Mouse (Mus musculus) cerebellum, adult 8-10 months (tissue): ENCODE measurements around the gene Sel1l.

Source experiments
- DNase-seq: peaks from one replicate; pipeline ENCODE4 v3.0.0; 2022

The Sel1l gene

GRCm38 (mm10) chr12:91849045-91849467 is at the start of gene Sel1l:
TSS of gene Sel1l (minus strand) at chr12:91849157.
- DNase-seq: peak; percentile 98

- DNase-seq: no peak
Observed at GRCm38 (mm10) chr12:91892622-91893560, 43.9 kb upstream of the Sel1l start.

- no peak for DNase-seq
Observed at GRCm38 (mm10) chr12:91880431-91880830, 31.5 kb upstream of the Sel1l start.

- no peak for DNase-seq
Observed at GRCm38 (mm10) chr12:91878912-91879250, 29.9 kb upstream of the Sel1l start.

- no peak for DNase-seq
Observed at GRCm38 (mm10) chr12:91878056-91878911, 29.3 kb upstream of the Sel1l start.

- DNase-seq: peak; percentile 27
Observed at GRCm38 (mm10) chr12:91877646-91878045, 28.7 kb upstream of the Sel1l start.

DNA sequence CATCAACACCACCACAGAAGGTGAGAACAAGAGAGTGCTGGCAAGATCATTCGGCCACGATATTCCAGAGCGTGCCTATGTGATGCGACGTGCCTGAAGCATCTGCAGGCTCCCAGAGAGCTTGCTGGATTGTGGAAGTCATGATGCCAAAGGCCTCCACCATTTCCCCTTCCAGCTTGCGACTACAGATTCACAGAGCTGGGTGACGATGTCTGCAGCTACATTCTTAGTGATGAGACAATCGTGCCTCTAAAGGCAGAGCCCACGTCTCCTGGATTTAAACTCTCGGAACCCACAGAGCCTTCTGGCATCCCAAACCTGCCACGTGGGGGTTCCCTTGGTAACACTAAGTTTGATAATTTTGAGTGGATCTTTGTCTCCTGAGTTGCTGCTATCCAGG is 21.7 kb upstream of the Sel1l start:
- no peak for DNase-seq

GRCm38 (mm10) chr12:91869352-91869751 is 20.4 kb upstream of the Sel1l start:
- DNase-seq: no peak

DNA sequence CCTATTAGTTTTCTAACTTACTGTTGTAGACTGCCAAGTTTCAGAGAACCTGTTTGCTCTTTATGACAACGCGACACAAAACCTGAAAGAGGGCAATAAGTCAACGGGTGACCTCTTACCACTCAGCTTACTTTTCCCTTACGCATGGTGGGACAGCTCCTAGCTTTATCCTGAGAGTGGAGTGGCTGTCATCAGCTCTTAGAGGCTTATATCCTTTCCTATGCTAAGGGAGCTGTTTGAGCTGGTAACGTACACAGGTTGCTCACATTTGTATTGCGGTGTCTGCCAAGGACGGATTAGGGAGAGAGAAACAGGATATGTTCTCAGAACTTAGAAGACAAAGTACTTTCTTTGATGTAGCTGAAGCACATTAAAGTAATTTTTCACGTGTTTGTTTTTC is 5.4 kb upstream of the Sel1l start:
- DNase-seq: no peak

DNA sequence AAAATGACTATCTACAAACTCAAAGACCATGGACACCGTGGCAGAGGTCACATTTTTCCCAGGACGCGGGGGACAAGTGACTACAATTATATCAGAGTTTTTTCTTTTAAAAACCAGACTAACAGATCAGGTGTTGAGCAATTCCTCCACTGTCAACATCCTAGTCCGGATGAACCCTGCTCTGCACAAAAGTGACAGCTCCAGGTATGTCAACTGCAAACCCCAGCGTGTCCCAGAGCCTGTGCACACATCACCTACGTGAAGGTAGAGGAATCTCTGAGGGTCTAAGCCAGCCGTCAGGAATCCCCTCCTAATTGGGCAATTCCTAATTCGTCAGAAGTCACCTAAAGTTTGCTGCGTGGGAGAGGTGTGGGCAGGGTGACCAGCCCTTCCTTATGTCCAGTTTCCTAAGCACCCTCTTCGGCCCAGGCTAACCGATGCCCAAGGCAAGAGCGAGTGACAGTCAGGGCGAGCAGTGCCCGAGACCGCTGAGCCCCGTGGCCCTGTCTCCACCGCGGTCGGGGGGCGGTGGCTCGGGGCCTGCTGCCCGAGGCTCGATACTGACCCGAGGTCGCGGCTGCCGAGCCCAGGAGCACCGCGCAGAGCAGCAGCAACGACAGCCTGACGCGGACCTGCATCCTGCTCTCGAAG is 438 bp downstream of the Sel1l start:
- DNase-seq: no peak

DNA sequence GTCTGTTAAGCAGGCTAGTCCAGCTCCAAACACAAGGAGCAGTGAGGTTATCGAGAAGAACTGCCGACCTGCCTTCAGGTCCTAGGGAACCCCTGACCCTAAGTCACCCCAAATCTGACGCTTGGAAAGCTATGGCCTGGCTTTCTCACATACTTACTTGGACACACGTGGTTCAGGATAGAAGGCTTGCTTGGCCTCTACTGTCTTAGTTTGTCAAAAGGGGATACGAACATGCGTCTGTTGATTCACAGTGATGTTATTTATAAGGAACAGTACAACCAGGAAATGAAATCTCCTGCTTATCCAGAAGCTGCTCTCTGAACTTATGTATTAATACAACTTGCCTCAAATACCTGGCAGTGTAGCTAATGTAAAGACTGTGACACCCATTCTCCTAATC is 2.9 kb downstream of the Sel1l start:
- DNase-seq: no peak

GRCm38 (mm10) chr12:91845393-91845792 is 3.6 kb downstream of the Sel1l start:
- DNase-seq: no peak

- no peak for DNase-seq
Observed at GRCm38 (mm10) chr12:91844542-91844941, 4.4 kb downstream of the Sel1l start.

DNA sequence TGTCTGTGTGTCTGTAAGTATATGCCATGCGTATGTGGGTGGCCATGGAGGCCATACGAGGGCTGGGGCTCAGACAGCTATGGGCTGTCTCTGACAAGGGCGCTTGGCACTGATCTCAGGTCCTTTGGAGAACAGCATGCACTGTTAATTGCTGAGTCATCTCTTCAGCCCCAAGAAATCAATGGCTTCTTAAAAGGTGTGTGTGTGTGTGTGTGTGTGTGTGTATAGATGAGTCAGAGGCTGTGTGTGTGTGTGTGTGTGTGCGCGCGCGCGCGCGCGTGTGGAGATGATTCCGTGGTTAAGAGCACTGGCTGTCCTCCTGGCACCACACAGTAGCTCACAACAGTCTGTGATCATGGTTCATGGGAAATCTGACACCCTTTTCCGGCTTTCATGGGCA is 5.1 kb downstream of the Sel1l start:
- no peak for DNase-seq

- DNase-seq: no peak
Observed at GRCm38 (mm10) chr12:91841714-91842113, 7.2 kb downstream of the Sel1l start.

DNA sequence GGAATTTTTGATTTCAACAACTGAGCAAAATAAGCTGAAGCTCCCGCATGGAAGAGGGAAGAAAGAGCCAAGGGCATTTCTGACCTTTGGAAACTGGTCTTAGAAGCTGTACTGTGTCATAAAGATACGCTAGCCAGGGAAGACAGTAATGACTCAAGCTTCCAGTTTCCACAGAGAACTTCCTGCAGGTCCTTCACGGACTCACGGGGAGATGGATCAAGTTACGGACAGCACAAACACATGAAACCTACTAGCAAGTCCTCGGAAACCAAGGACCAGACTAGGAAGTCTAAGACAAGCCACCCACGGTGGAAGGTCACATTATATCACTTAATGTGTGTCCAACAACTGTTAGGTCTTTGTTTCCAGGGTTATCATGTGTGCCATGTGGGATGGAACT is 10.7 kb downstream of the Sel1l start:
- DNase-seq: no peak

GRCm38 (mm10) chr12:91837401-91838065 is 11.4 kb downstream of the Sel1l start:
- no peak for DNase-seq

DNA sequence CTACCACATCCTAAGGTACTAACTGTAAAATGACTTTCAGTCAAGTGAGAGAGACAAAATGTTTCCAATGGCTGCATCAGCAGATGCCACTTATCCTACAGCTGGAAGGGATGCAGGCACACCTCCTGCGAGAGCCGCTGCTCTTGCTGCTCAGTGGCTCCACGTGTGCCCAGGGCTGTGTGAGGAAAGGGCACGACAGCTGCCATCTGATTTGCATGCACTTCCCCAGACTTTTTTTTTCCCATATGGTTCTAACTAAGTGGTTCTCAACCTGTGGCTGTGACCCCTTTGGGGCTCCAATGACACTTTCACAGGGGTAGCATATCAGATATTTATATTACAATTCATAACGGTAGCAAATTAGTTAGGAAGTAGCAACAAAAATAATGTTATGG is 15.0 kb downstream of the Sel1l start:
- no peak for DNase-seq

- no peak for DNase-seq
Observed at GRCm38 (mm10) chr12:91833237-91833938, 15.6 kb downstream of the Sel1l start.

DNA sequence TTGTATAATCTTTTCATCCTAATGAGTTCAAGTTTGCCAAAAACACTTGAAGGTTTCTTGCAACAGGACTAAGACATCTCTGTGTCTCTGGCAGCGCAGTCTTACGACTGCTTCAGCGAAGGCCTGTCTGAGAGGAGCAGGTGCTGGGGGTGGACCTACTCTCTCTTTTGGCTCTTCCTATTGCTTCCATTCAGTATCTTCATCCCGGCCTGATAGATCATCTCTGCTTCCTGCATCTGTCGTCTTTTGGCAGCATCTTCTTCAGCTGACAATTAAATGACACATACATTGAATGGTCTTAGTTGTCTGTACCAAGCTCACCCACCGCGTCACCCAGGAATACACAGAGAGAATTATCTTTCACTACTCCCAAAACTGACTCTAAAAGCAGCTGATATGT is 17.5 kb downstream of the Sel1l start:
- DNase-seq: no peak

- no peak for DNase-seq
Observed at GRCm38 (mm10) chr12:91820461-91820860, 28.5 kb downstream of the Sel1l start.

GRCm38 (mm10) chr12:91818726-91819125 is 30.2 kb downstream of the Sel1l start:
- no peak for DNase-seq
